Mouse (Mus musculus): Measurements from ENCODE around the gene Gfi1b. TPM values are rescaled to one million over a fixed set of nuclear protein-coding genes. Genes with fewer than 3 reads are reported as not detected.

The Gfi1b gene
- polyA plus RNA-seq, 1 experiment from 2014 or later: 0.94 TPM

- Histone ChIP-seq H3K27me3 (replicated peaks; ENCODE audit: insufficient read depth, low read length) (no peaks in the 10 kb centered on the region), H3K4me3 (ENCODE audit: low read depth, low read length) (no peak overlapping the region), H3K4me2 (replicated peaks; ENCODE audit: low read depth, low read length) (no peak overlapping the region), H3K9me3 (ENCODE audit: low read length) (no peaks in the 10 kb centered on the region), H3K27ac (ENCODE audit: low read length) (no peak overlapping the region), H3K9ac (replicated peaks; ENCODE audit: low read depth) (no peak overlapping the region), H3K4me1 (ENCODE audit: insufficient read depth, low read depth, low read length) (no peaks in the 10 kb centered on the region), H3K36me3 (ENCODE audit: insufficient read depth, low read length) (no peaks in the 10 kb centered on the region)
- no peak for TF ChIP-seq CTCF (IDR thresholded peaks at IDR 0.05)
- TF ChIP-seq EP300 (IDR thresholded peaks at IDR 0.05): no peak
- no peak for ATAC-seq
- 17% methylated on average over 1 of the region's 1 CpGs for WGBS
- no peak for DNase-seq (ENCODE audit: low spot score)
These were observed 33.2 kb downstream of the Gfi1b start for GRCm38 (mm10) chr2:28588574-28588973.

- 32% methylated on average over 2 of the region's 2 CpGs for WGBS
- no peaks in the 10 kb centered on the region for H3K27me3 ChIP-seq (replicated peaks; ENCODE audit: insufficient read depth, low read length)
- H3K27ac ChIP-seq (ENCODE audit: low read length): no peak overlapping the region
- no peak for ATAC-seq
- TF ChIP-seq EP300 (IDR thresholded peaks at IDR 0.05): no peak
- TF ChIP-seq CTCF (IDR thresholded peaks at IDR 0.05): no peak
- DNase-seq (ENCODE audit: low spot score): no peak
- H3K4me3 ChIP-seq (ENCODE audit: low read depth, low read length): no peak overlapping the region
- no peaks in the 10 kb centered on the region; the same call in 1 of the 2 replicates for H3K4me1 ChIP-seq (ENCODE audit: insufficient read depth, low read depth, low read length)
- H3K4me2 ChIP-seq (replicated peaks; ENCODE audit: low read depth, low read length): no peak overlapping the region
- no peaks in the 10 kb centered on the region for H3K36me3 ChIP-seq (ENCODE audit: insufficient read depth, low read length)
- no peaks in the 10 kb centered on the region for H3K9me3 ChIP-seq (ENCODE audit: low read length)
- no peak overlapping the region for H3K9ac ChIP-seq (replicated peaks; ENCODE audit: low read depth)
These were observed 36.1 kb downstream of the Gfi1b start for GRCm38 (mm10) chr2:28585730-28586129.

DNA sequence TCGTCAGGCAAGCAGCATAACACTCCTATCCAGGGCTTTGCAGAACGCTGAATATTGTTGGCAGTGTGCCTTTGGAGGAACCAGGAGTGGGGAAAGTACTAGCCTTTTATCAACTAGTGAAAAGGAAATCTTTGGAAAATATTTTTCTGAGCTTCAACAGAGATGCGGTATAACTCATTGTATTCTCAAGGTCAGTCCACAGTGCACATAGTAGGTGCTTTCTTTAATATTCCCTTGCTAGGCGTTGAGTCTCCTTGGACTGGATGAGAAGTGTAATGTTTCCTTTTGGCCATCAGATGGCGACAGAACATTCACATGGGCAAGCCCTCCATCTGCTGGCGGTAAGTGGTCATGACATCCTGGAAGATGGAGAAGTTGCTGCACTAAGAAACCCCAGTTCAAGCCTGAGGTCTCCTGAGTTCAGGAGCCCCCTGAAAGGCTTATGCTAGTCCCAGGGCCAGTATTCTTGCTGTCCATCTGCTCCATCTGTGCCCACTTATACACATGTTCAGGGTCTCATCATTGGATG lies 36.7 kb downstream of the Gfi1b start:
- 15% methylated on average over 6 of the region's 6 CpGs for WGBS
- Histone ChIP-seq H3K9ac (replicated peaks; ENCODE audit: low read depth) (no peak overlapping the region), H3K27ac (ENCODE audit: low read length) (no peak overlapping the region), H3K9me3 (ENCODE audit: low read length) (no peaks in the 10 kb centered on the region), H3K4me1 (ENCODE audit: insufficient read depth, low read depth, low read length) (no peaks in the 10 kb centered on the region; the same call in 1 of the 2 replicates), H3K4me3 (ENCODE audit: low read depth, low read length) (no peak overlapping the region), H3K27me3 (replicated peaks; ENCODE audit: insufficient read depth, low read length) (no peaks in the 10 kb centered on the region), H3K4me2 (replicated peaks; ENCODE audit: low read depth, low read length) (no peak overlapping the region), H3K36me3 (ENCODE audit: insufficient read depth, low read length) (no peaks in the 10 kb centered on the region)
- ATAC-seq: 0 out of 2 replicates have a peak, but pooled peaks have one; percentile 1
- peak; percentile 100 for TF ChIP-seq CTCF (IDR thresholded peaks at IDR 0.05)
- no peak for TF ChIP-seq EP300 (IDR thresholded peaks at IDR 0.05)
- peak; percentile 91 for DNase-seq (ENCODE audit: low spot score)

GRCm38 (mm10) chr2:28583651-28584050 lies 38.1 kb downstream of the Gfi1b start, which contains the start of gene Gtf3c5:
TSS of gene Gtf3c5 (minus strand) at chr2:28583751.
- WGBS: 71% methylated on average over 9 of the region's 9 CpGs
- TF ChIP-seq EP300 (IDR thresholded peaks at IDR 0.05): no peak
- TF ChIP-seq CTCF (IDR thresholded peaks at IDR 0.05): no peak

GRCm38 (mm10) chr2:28582647-28583353 lies 39.0 kb downstream of the Gfi1b start:
- no peaks in the 10 kb centered on the region for H3K27me3 ChIP-seq (replicated peaks; ENCODE audit: insufficient read depth, low read length)
- peak overlapping the region; percentile 82 for H3K4me3 ChIP-seq (ENCODE audit: low read depth, low read length)
- peak overlapping the region; percentile 72 for H3K9ac ChIP-seq (replicated peaks; ENCODE audit: low read depth)
- H3K36me3 ChIP-seq (ENCODE audit: insufficient read depth, low read length): no peaks in the 10 kb centered on the region
- ATAC-seq (peak; percentile 95), DNase-seq (ENCODE audit: low spot score) (peak; percentile 94)
- WGBS: under 1% methylated on average over 56 of the region's 56 CpGs
- H3K4me1 ChIP-seq (ENCODE audit: insufficient read depth, low read depth, low read length): no peaks in the 10 kb centered on the region; the same call in 1 of the 2 replicates
- H3K9me3 ChIP-seq (ENCODE audit: low read length): no peaks in the 10 kb centered on the region
- no peak for TF ChIP-seq CTCF (IDR thresholded peaks at IDR 0.05)
- TF ChIP-seq EP300 (IDR thresholded peaks at IDR 0.05): no peak
- H3K27ac ChIP-seq (ENCODE audit: low read length): peak overlapping the region; percentile 90
- peak overlapping the region; percentile 62 for H3K4me2 ChIP-seq (replicated peaks; ENCODE audit: low read depth, low read length)

More at GRCm38 (mm10) chr2:28583651-28584050, 38.1 kb downstream of the Gfi1b start, which contains the start of gene Gtf3c5:
- H3K27me3 ChIP-seq (replicated peaks; ENCODE audit: insufficient read depth, low read length): no peaks in the 10 kb centered on the region
- no peaks in the 10 kb centered on the region for H3K36me3 ChIP-seq (ENCODE audit: insufficient read depth, low read length)
- DNase-seq (ENCODE audit: low spot score) (no peak), ATAC-seq (no peak)
- H3K27ac ChIP-seq (ENCODE audit: low read length): peak within 1 kb of the TSS; percentile 90
- peak within 1 kb of the TSS; percentile 62 for H3K4me2 ChIP-seq (replicated peaks; ENCODE audit: low read depth, low read length)
- no peaks in the 10 kb centered on the region; the same call in 1 of the 2 replicates for H3K4me1 ChIP-seq (ENCODE audit: insufficient read depth, low read depth, low read length)
- no peaks in the 10 kb centered on the region for H3K9me3 ChIP-seq (ENCODE audit: low read length)
- peak within 1 kb of the TSS; percentile 82 for H3K4me3 ChIP-seq (ENCODE audit: low read depth, low read length)
- H3K9ac ChIP-seq (replicated peaks; ENCODE audit: low read depth): peak within 1 kb of the TSS; percentile 72

DNA sequence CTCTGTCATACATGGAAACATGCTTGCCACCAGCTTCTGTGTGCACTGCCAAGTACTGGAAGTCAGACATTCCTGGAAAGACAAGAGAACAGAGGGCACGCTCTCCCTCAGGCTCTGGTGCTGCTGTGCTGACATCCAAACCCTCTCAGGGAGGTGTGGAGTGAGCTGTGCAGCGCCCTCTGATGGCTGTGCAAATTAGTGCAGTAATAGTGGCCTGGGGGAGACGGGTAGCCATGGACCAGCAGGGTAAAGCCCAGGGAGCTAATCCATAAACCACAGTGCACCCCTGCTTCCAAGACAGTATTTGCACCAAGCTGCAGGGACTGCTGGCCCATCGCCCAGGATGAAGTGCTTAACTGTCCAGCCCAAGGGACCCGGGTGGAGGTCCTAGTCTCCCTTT lies 43.8 kb downstream of the Gfi1b start:
- Histone ChIP-seq H3K36me3 (ENCODE audit: insufficient read depth, low read length) (peaks cover 15% of the 10 kb centered on the region; the same call in 1 of the 2 replicates), H3K27me3 (replicated peaks; ENCODE audit: insufficient read depth, low read length) (no peaks in the 10 kb centered on the region), H3K9ac (replicated peaks; ENCODE audit: low read depth) (no peak overlapping the region), H3K4me2 (replicated peaks; ENCODE audit: low read depth, low read length) (no peak overlapping the region), H3K27ac (ENCODE audit: low read length) (no peak overlapping the region), H3K9me3 (ENCODE audit: low read length) (no peaks in the 10 kb centered on the region), H3K4me3 (ENCODE audit: low read depth, low read length) (no peak overlapping the region), H3K4me1 (ENCODE audit: insufficient read depth, low read depth, low read length) (no peaks in the 10 kb centered on the region)
- TF ChIP-seq CTCF (IDR thresholded peaks at IDR 0.05) (peak; percentile 57), EP300 (IDR thresholded peaks at IDR 0.05) (no peak)
- DNase-seq (ENCODE audit: low spot score): no peak
- WGBS: 55% methylated on average over 5 of the region's 5 CpGs
- no peak for ATAC-seq

Data from lung, postnatal 0 days (tissue).